Mouse (Mus musculus) adipocyte (in vitro differentiated cells): ENCODE data around the gene 1700011L22Rik.

Experiments used
- DNase-seq: peaks from one replicate; pipeline ENCODE4 v3.0.0-alpha.2; 2016; ENCODE audit warnings: low spot score

Gene 1700011L22Rik

DNA sequence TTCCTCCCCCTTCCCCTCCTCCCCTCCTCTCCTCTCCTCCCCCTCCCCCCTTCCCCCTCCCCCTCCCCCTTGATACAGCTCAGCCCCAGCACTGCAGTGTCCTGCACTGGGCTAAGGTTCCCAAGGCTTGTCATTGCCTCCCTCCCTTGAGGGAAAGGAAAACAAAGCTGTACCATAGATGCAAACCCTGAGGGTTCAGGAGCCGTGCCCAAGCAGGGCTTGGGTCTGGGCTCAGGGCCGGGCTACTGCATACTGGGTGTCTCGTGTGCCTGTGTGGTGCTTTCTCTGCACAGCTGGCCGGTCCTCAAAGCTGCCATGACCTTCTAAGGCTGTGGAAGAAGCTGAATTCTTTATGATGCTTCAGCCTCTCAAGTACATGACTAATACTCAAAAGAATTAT, 74.8 kb downstream of the 1700011L22Rik start:
- DNase-seq, result no peak

DNA sequence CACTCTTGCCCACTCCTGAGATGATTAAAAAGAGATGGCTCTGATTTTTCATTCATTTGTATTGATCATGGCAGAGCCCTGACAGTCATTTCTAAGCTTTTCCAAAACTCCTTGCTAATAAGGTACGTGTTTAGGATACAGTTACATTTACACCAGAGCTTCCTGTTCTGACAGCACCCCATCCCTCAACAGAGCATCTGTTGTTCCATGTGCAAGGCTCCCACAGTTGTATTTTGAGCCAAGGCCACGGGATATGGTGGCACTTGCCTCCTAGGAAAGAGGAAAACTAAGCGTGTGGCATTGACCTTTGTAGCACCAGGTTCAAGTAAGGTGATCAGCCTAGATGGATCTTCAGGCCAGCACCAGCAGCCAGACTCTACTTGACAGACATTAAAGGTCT, 83.1 kb downstream of the 1700011L22Rik start:
- DNase-seq, result no peak

DNA sequence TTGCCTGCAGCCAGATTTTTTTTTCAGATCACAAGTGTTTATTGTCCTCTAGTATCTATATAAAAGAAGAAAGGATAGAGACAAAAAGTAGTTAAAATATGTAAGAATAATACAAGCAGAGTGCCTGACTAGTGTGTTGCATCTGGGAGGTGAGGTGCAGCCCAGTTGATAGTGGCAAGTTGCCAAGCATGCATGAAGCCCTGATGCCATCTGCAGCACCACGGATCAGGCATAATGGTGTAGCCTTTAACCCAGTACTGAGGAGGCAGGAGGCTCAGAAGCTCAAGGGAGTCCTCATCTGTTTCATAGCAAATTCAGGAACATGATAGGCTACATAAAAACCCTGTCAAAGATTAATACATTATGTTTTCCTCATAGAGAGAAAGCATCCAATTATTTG, 84.0 kb downstream of the 1700011L22Rik start:
- no peak for DNase-seq

DNA sequence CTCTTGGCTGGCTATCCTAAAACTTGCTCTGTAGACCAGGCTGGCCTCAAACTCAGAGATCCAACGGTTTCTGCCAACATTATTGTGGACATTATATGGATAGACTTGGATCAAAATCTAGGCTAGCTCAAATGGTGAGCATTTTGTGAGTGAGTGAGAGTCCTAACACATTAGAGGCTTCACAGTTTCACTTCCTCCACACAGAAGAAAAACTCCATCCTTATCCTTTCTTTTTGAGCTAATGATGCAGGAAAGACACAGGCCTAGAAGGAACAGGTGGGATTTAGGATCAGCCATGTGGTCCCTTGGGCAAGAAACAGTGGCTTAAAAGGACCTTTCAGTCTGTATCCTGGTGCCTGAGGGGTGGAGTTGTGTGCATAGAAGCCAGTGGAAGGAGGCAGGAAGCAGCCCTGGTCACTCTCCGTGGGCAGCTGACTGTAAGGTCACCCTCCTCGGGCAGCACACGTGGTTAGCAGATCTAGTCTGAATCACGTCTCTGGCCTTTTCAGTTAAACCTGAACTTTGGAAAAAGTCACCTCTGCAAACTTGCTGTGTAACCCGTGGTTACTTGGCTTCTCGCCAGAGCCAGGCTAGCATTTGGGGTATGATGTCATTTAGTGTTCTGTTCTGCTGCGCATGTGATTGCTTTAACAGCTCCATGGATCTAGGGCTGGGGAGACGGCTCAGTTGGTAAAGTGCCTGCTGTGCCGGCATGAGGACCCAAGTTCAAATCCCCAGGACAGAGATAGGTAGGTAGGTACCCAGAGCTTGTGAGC, 85.6 kb downstream of the 1700011L22Rik start:
- DNase-seq, result peak; percentile 71

DNA sequence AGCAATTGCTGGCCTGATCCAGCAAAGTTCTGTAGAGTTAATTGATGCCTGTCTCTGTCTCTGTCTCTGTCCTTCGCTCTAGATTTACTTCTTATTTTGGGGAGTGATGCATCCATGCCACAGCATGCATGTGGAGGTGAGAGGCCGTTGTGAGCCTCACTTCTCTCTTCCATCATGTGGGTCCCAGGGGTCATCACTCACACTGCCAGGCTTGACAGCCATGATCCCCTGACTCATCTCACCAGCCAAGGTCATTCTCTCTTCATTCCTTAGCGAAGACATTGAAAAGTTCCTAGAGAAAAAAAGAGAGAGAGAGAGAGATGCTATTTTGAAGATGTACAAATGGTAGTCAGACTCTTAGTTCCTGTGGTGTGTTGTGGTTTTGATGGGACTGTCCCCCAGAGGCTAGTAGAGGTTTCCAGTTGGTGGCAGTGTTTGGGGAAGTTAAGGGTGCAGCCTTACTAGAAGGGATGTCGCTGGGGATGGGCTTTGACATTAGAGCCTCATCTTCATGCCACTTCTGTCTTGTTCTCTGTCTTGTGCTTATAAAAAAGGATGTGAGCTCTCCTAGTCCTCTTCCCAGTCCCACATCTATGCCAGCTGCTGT, 87.1 kb downstream of the 1700011L22Rik start:
- no peak for DNase-seq
